Mouse (Mus musculus) thymus, postnatal 10 days (tissue): ENCODE results near the gene Apoh.
A peak's percentile ranks its signal among the peaks of the same experiment; 100 is the strongest.

ENCODE experiments used
- DNase-seq, 2 experiments: peaks; one replicate each; pipeline ENCODE4 v3.0.0; 2021; ENCODE audit warnings: low spot score in 2 of 2

Apoh gene

DNA sequence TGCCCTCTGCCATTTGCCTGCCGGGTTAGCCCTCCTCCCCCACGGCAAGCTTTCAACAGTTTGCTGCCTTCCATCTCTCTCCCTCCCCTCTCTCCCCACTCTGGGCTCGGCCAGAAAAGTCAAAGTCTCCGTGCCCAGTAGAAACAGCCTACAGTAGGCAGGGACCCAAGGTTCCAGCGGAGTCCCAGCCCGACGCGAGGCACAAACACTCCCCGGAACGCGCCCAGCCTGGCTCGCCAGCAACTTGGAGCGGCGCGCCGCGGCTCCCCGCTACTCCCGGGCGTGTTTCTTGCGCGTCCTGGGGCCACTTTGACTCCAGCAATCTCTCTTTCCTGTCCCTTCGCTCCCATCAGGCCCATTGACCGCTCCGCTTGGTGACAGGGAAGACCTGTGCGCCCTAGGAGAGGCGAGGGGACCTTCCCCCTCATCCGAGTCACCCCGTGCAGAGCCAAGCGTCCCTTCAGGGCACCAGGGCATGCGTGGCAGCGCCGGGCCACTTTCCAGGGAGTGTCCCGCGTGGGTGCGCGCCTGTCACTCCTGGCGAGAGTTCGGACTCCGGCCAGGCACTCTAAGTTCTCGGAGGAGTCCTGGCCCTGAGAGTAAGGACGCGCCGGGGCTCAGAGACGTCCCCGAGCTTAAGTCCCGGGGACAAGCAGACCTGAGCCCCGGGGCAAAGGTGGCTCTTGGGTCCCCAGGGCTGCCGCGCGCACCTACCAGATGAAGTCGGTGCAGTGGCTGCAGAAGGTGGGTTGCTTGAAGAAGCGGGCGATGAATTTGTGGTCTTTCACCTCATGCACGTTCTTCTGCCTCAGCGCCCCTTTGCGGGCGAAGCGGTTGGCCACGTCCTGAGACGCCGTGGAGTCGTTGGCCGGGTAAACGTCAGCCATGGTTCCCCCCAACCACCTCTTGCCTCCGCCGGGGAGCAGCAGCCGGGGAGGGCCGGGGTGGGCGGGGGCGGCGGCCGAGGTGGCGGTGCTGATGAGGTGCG is at the start of gene Apoh:
TSS of gene Apoh (plus strand) at position 574 of the 988 bp plus-strand sequence.
- peak; percentile 43 to 50 for DNase-seq

DNA sequence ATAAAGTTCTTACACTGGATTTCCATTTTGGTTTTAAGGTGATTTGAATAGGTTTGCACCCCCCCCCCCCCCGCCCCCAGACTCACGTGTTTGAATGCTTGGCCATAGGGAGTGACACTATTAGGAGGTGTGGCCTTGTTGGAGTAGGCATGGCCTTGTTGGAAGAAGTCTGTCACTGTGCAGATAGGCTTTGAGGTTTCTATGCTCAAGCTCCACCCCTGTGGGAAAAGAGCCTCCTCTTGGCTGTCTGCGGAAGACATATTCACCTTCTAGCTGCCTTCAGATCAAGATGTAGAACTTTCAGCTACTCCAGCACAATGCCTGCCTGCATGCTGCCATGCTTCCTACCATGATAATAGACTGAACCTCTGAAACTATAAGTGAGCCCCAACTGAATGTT is 49.3 kb upstream of the Apoh start:
- no peak for DNase-seq

DNA sequence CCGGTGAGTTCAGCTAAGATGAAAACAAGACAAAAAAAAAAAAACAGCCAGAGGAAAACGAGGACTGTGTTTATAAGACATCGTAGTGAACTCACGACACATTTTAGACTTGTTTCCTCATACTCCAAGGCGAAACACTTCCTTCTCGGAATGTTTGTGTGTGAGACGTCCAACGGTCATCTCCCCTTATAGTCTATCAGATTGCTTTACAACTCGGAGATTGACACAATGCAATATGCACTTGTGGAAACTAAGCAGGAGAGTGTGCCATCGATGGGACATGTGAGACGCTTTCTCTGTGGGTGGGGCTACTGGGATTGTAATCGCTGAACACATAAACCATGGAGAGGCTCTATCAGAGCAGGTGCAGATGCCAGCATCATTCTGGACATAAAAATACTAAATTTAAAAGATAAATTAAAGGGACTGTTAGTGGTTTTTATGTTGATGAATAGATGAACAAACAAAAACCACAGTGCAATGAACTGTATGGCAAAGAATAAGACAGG is 48.8 kb upstream of the Apoh start:
- no peak for DNase-seq

DNA sequence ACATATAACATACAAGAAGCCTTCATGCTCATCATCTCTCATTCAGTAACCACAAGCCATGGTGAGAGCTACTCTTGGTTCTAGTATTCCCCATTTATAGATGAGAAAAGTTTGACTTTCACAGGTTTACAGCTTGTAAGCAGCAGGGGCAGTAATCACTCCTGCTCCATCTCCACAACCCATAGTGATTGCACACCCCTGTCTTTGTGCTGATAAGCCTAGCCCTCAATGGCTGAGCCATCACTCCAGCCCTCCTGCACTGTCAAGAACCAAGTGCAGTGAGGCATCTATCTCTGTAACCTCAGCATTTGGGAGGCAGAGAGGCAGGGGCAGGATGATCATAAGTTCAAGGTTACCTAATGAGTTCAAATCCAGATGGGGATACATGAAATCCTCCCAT is 47.8 kb upstream of the Apoh start:
- no peak for DNase-seq

DNA sequence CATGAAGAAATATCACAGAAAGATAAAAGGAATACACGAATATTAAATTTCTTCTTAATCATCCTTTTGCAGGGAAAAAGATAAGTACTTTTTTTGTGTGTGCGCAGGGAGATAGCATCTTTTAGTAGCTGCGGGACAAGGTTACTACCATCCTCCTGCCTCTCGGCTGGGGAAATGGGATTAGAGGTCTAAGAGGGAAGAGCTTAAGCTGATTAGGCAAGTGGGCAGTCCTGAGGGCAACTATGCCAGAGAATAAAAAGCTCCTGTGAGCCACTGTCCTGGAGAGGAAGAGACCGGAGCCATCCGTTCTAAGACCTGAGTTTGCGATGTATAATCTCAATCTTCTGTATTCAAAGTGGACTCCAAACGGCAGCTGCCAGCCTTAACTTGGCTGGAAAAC is 45.2 kb upstream of the Apoh start:
- DNase-seq = no peak

DNA sequence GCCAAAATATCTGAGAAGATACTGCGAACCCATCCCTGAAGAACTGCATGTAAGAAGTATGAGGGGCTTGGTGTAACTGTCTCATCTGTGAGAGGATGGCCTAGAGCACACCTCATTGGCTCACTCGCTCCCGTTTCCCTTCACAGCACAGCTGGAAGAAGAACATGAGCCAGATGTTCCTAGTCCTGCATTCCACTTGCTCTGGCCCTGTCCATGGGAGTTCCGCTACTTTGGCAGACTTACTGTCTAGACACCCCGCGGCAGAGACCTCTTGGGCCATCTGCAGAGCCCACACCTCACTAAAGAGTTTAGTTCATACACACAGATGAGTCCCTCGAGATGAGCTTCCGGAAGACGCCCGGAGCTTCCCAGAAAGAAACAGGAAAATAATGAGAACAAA is 43.2 kb upstream of the Apoh start:
- no peak for DNase-seq

DNA sequence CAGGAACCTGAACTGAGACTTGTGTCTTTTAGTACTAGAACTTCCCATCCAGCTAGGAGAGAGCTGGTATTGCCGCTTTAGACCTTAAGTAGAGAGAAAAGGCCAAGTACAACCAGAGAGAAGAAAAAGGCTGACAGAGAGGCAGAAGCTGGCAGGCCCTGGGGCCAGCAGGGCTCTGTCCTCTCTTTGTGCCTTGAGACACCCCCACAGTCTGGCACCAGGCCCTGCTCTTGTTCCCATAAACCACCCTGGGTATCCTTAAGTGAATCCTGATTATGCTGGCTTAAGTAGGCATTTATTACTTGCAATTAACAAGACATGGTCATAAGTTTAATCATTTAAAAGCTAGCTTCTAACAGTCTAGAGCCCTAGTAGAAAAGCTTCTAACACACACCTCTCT is 42.7 kb upstream of the Apoh start:
- DNase-seq = no peak

DNA sequence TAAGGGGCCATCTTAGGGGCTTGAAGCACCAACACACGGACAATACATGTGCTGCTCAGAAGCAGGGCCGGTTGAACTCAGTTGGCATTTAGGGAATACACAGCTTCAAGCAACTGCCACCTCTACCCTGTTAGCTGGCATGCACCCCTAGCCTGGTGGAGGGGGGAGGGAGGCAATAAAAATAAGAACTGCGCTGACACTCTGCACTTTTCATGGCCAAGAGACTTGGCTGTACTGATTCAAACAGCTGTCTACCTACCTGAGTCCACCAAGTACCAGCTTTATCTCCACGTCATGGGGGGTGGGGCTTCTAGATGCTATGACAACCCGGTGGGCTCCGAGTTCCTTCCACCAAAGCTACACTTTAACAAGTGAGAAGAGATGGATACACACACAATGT is 42.1 kb upstream of the Apoh start:
- no peak for DNase-seq

DNA sequence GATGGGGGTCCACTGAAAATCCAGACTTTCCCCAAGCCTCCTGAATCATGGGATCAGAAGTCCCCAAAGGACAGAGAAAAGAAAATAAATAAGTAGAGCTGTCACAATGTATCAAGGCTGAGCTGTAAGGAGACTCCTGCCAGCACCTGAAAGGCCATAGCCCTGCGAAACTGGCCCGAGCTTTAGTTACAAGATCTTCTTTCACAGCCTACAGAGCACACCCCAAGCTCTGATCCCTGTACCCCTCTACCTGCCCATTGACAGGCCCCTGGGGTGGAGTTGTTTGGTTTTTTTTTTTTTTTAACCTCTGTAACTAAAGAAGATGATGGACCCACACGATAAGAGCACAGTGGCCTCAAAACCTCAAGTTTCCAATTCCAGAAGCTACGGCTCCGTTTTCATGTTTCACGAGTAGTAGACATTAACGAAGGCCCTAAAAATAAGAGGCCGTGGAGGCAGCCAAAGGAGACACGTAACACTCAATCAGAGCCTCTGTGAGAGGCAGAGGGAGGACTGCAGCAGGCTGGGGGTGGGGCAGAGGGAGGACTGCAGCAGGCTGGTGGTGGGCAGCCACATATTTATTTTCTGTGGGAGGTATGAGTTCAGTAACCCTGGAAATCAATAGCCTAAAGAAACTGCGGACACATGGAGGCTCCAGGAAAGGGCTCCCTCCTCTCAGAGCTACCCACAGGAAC is 41.2 kb upstream of the Apoh start:
- DNase-seq = no peak

DNA sequence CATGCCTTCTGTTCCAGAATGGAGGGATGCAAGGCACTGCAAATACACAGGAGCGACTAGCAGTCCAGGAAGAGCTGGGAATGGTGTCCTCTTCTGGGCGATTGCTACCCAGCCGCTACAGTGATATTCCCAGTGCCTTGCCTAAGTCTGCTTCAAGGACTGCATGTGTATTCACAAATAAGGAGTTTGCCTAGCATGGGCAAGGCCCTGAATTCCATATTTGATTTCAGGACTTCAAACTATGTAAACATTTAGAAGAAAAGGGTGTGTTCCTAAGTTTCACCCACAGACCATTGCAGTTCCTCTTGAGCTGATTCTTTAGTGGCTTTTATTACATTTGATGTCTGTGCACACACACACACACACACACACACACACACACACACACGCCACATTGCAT is 39.4 kb upstream of the Apoh start:
- DNase-seq = no peak

DNA sequence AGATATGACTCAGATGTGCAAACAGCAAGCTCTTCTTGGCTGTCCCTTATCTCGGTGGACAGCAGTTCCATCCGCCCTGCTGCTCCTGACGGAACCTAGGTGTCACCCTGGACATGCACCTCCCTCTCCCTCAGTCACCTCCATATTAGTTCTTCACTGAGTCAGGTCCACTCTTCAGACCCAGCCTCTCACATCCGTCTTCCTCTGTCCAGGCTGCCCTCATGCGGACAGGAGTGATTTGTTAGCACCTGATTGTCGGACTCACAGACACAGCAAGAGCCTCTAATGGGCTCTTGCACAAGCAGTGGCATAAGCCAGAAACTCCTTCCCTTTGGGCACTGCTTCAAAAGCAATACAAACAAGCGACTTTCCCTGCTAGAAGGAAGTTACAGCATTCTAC is 35.9 kb upstream of the Apoh start:
- DNase-seq = no peak

DNA sequence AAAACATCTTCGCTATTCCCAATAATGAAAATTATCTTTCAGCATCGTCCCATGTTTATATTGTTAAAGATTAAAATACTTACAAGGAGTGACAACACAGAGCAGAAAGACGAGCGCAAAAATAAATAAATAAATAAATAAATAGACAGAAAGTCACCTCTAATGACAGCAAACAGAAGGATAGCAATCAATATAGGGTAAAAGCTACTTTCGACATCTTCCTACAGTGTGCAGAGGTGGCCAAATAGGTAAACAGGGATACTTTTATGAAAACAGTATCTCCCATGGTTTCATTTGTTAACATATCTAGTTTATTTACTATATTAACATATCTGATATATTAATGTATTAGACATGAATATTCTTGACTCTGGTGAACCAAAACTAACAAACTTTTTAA is 34.9 kb upstream of the Apoh start:
- no peak for DNase-seq

DNA sequence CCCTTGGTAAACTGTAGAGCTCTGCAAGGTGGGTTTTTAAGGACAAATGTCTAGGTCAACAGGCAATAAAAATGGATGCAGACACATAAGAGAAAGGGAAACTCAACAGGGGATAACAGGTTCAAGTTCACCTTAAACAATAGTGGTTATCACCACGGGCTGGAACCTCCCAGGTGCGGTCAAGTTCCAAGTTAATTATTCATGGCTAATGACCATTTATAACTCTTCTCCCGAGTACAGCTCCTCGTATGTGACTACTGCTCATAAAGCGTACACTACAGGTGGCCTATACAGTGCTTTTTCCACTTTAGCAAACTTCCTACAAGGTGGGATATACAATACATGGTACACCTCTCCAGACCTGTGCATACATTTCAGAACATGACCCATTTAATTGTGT is 33.4 kb upstream of the Apoh start:
- no peak for DNase-seq

DNA sequence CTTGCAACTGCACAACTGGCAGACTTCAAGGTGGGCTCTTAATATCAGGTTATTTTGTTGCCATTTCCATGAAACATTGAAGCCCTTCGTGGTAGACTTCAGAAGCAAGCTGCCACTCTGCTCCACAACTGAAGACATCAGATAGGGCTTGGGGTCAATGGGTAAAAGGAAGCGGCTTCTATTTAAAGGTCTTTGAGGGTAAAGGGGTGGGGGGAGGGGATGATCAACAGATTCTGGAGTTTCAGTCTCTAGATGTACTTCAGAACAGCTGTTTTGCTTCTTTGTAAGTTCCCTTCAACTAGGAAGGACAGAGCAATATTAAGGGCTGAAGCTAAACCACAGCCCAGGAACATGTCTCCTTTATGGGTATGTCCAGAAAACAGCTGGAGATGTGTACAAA is 31.2 kb upstream of the Apoh start:
- DNase-seq = no peak

DNA sequence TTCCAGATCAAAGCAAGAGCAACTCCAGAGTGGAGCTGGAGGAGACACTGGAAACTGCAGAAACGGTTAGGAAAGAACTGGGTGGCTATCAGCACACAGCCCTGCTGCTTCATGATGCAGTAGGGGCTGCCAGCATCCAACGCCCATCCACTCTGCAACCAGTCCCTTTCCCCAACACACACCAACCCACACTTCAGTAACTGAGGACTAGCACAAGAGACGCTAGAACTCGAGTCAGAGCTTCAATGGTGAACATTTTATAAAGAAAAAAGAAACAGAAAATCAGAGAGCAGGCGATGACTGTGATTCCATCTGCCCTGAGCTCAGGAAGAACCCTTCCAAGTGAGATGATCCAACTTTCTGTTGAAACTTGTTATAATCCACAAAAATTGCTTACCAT is 30.6 kb upstream of the Apoh start:
- no peak for DNase-seq

DNA sequence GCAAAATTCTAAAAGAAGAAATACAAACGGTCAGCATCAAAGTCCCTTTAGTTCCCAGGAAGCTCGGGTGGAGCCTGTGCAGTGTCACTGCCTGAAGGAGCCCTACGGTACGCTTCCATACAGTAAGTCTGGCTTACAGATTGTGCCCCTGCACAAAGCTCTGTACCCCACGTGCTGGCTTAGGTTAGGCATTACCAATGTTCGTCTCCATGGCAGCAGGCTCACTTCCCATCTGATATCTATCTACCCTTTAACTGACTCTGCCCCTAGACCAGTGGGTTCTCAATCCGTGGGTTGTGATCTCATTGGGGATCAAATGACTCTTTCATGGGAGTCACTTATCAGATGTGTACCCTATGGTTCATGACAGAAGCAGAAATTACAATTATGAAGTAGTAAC is 27.4 kb upstream of the Apoh start:
- no peak for DNase-seq

DNA sequence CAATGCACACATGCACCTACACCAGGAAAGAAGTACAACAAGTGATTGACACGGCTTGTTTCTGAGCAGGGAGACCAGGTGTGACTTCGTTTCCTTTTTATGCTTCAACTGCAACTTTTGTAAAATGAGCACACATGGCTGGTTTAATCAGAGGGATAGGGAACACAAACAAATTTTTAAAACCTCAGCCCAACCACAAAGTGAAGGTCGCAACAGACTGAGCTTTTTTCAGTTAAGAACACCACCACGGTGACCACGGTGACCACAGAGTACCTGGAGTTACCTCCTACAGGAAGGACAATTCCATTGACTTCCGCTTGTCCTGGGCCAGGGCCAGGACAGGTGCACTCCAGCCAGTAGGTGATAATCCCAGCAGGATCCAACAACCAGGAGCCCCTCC is 25.3 kb upstream of the Apoh start:
- DNase-seq = no peak

DNA sequence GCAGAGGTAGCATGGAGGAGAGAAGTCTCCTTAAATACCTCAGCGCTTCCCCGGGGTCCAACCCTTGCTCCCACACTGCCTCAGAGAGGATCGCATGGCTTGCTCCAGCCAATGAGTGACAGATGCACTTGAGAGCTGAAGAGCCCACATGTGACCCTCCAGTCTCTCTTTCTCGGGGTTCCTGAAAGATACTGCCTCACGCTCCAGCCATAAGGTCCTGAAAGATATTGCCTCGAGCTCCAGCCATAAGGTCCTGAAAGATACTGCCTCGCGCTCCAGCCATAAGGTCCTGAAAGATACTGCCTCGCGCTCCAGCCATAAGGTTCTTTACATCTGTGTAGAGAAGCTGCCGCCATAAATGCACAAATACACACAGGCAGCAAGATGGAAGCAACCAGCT is 24.0 kb upstream of the Apoh start:
- no peak for DNase-seq

DNA sequence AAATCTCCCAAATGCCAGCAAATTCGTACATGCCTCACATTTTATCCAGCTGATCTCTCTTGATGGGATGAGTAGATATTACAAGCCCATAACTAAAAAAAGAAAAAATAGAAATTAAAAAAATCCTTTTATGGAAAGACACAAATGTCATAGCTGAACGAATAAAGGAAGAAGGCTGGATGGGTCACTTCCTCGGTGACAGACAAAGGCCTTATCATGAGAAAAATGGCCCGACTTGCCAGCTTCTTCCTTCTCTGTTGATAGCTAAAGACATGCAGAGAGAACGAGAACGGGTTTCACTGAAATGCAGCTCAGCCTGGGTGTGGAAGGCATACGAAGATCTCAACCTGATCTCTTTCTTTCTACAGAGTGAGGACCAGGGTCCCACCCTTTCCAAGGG is 22.6 kb upstream of the Apoh start:
- DNase-seq = no peak

DNA sequence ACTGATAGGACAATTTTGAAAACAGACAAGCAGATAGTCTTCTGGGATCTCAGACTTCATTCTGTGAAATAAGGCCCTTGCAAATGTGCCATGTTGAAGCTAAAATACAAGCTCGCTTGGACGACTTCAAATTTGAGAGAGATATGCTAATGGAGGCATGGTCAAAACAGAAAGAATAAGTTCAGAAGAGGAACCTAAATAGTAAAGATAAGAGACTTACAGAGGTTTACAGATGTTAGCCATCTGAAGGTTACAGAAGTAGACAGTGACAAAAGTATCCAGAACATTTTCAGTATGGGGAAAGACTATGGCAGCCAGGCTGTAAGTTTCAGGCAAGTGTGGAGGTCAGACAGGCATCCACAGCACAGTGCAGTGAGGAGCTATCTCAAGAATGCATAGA is 21.0 kb upstream of the Apoh start:
- DNase-seq = no peak

DNA sequence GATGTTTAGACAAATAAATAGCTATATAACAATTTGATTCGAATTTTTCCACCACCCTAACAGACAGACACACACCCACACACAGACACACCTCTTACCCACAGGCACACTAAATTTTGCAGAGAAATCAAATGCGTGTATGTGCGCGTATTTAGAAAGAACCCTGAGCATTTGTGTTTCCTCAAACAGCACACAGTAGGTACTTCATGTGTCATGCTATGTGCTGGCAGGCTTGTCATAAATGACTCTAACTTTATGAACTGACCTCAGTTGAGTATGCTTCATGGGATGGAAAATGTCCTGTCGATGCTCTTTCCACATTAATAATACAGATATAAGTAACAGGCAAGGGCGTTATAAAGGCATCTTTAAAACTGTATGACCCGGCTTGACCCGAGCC is 17.2 kb upstream of the Apoh start:
- no peak for DNase-seq

DNA sequence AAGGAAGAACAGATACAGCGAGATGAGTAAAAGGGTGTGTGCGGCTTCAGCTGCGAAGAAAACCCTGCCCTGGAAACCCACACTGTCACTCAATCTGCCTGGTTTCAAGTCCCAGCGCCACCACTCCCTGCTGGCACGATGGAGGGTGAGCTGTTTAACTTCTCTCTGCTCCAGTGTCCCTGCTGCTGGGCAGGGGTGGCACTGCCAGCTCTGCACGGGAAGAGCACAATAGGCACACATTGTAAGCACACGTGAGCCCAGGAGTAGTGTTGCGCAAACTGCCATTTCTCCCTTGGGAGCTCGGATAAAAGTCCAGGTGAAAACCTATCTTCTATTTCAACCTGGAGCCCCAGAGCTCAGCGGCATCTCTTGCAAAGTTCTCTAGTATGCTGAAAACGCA is 12.3 kb upstream of the Apoh start:
- DNase-seq = no peak

DNA sequence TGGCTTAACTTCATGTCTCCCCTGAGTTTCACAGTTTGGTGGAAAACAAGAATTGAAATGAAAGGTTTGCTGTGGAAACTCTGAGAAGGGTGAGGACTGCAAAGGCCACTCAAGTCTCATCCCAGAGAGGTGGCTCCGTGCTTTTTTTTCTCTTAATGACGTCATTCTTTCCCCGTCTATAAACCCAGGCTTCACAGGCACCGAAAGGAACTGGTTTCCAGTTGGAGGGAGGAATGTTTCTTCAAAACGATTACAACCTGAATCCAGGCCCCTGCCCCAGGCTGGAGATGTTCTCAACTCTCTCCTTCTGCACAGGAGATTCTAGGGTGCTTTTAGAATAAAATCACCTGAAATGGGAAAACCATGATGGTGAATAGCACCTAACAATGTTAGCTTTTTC is 10.1 kb upstream of the Apoh start:
- DNase-seq = no peak
